Mouse (Mus musculus): Measurements from ENCODE around the gene Ecm2. TPM values are rescaled to one million over a fixed set of nuclear protein-coding genes. Genes with fewer than 3 reads are reported as not detected.

The Ecm2 gene
- total and polyA plus RNA-seq, 3 experiments: 0.04 to 0.14 TPM; not detected in 1

- Histone ChIP-seq H3K4me3 (replicated peaks in 1 of 3; ENCODE audit: low read depth in 2 of 3, low read length in 2 of 3, poor library complexity in 1 of 3) (no peak overlapping the region), H3K36me3 (replicated peaks in 1 of 2; ENCODE audit: control insufficient read depth in 1 of 2, insufficient read depth in 1 of 2, low read length in 1 of 2) (no peaks in the 10 kb centered on the region), H3K79me2 (replicated peaks; ENCODE audit: control insufficient read depth, extremely low read depth, insufficient read depth, poor library complexity, severe bottlenecking) (no peaks in the 10 kb centered on the region), H3K4me1 (ENCODE audit: control insufficient read depth in 1 of 2, insufficient read depth in 2 of 2) (no peaks in the 10 kb centered on the region), H3K9me3 (replicated peaks; ENCODE audit: low read length) (no peaks in the 10 kb centered on the region), H3K27ac (ENCODE audit: insufficient read depth, low read depth) (no peak overlapping the region), H3K4me2 (ENCODE audit: insufficient read depth, low read depth, poor library complexity, severe bottlenecking) (no peak overlapping the region), H3K27me3 (replicated peaks) (no peaks in the 10 kb centered on the region), H3K9ac (ENCODE audit: insufficient read depth, low read depth) (no peak overlapping the region)
- DNase-seq (ENCODE audit: extremely low read depth): peak; percentile 31
- dilution Hi-C loops (cut with MboI; ENCODE audit: extremely low pct_ligation_motif_present, extremely low pct_unique_long_range_greater_than_20kb, low sequenced_read_pairs) (no loop called here), in situ Hi-C loops (cut with MboI; ENCODE audit: low pct_ligation_motif_present, low pct_unique_long_range_greater_than_20kb, low sequenced_read_pairs) (no loop called here)
- TF ChIP-seq RAD21 (IDR thresholded peaks at IDR 0.05; ENCODE audit: low read depth, low read length) (peak; percentile 60), BHLHE40 (IDR thresholded peaks at IDR 0.05; ENCODE audit: low read depth, low read length) (no peak), ETS1 (conservative IDR thresholded peaks at IDR 0.05; ENCODE audit: low read depth, low read length) (no peak), ZMIZ1 (IDR thresholded peaks at IDR 0.05; ENCODE audit: low read depth, low read length) (no peak), CTCF (conservative IDR thresholded peaks at IDR 0.05 in 1 of 2, IDR thresholded peaks at IDR 0.05 in 1 of 2; ENCODE audit: low read depth in 2 of 2, low read length in 2 of 2) (peak in 1 of 2 experiments; percentile 72; a peak in 2 of 4 replicates), EP300 (IDR thresholded peaks at IDR 0.05; ENCODE audit: low read length) (no peak), KAT2A (IDR thresholded peaks at IDR 0.05; ENCODE audit: insufficient replicate concordance, low read length) (no peak), TBP (conservative IDR thresholded peaks at IDR 0.05; ENCODE audit: low read depth, low read length) (no peak), SMC3 (IDR thresholded peaks at IDR 0.05; ENCODE audit: low read depth, low read length) (peak; percentile 63), MAFK (IDR thresholded peaks at IDR 0.05; ENCODE audit: insufficient replicate concordance, low read length) (no peak), UBTF (IDR thresholded peaks at IDR 0.05; ENCODE audit: low read depth, low read length) (no peak), ZC3H11A (IDR thresholded peaks at IDR 0.05; ENCODE audit: low read depth, low read length) (no peak), POLR2AphosphoS2 (IDR thresholded peaks at IDR 0.05; ENCODE audit: low read depth, low read length) (no peak), TCF12 (IDR thresholded peaks at IDR 0.05; ENCODE audit: low read depth, low read length) (no peak), RCOR1 (conservative IDR thresholded peaks at IDR 0.05; ENCODE audit: low read depth, low read length) (no peak), MAX (IDR thresholded peaks at IDR 0.05; ENCODE audit: low read length) (no peak)
These were observed 54.6 kb downstream of the Ecm2 start for GRCm38 (mm10) chr13:49559185-49559584.

GRCm38 (mm10) chr13:49560886-49561285 lies 56.3 kb downstream of the Ecm2 start:
- TF ChIP-seq BHLHE40 (IDR thresholded peaks at IDR 0.05; ENCODE audit: low read depth, low read length): no peak
- TF ChIP-seq KAT2A (IDR thresholded peaks at IDR 0.05; ENCODE audit: insufficient replicate concordance, low read length): no peak
- no peak for TF ChIP-seq MYC (IDR thresholded peaks at IDR 0.05; ENCODE audit: low read depth, low read length)
- TF ChIP-seq MAZ (IDR thresholded peaks at IDR 0.05; ENCODE audit: low read depth, low read length): no peak
- no peak for TF ChIP-seq ZC3H11A (IDR thresholded peaks at IDR 0.05; ENCODE audit: low read depth, low read length)
- no peak for TF ChIP-seq IRF4 (IDR thresholded peaks at IDR 0.05; ENCODE audit: low read depth, low read length)
- TF ChIP-seq UBTF (IDR thresholded peaks at IDR 0.05; ENCODE audit: low read depth, low read length): no peak
- no peak for DNase-seq (ENCODE audit: extremely low read depth)
- H3K4me1 ChIP-seq (ENCODE audit: control insufficient read depth in 1 of 2, insufficient read depth in 2 of 2): no peaks in the 10 kb centered on the region
- no peak overlapping the region for H3K9ac ChIP-seq (ENCODE audit: insufficient read depth, low read depth)
- H3K36me3 ChIP-seq (replicated peaks in 1 of 2; ENCODE audit: control insufficient read depth in 1 of 2, insufficient read depth in 1 of 2, low read length in 1 of 2): no peaks in the 10 kb centered on the region
- in situ Hi-C loops (cut with MboI; ENCODE audit: low pct_ligation_motif_present, low pct_unique_long_range_greater_than_20kb, low sequenced_read_pairs) (loop anchor here (5.0 kb wide), 1 partner anchor 96 kb away; no protein-coding TSS in a partner anchor), dilution Hi-C loops (cut with MboI; ENCODE audit: extremely low pct_ligation_motif_present, extremely low pct_unique_long_range_greater_than_20kb, low sequenced_read_pairs) (no loop called here)
- H3K9me3 ChIP-seq (replicated peaks; ENCODE audit: low read length): no peaks in the 10 kb centered on the region
- H3K4me3 ChIP-seq (replicated peaks in 1 of 3; ENCODE audit: low read depth in 2 of 3, low read length in 2 of 3, poor library complexity in 1 of 3): no peak overlapping the region
- no peaks in the 10 kb centered on the region for H3K27me3 ChIP-seq (replicated peaks)
- H3K79me2 ChIP-seq (replicated peaks; ENCODE audit: control insufficient read depth, extremely low read depth, insufficient read depth, poor library complexity, severe bottlenecking): no peaks in the 10 kb centered on the region
- no peak overlapping the region for H3K4me2 ChIP-seq (ENCODE audit: insufficient read depth, low read depth, poor library complexity, severe bottlenecking)
- no peak overlapping the region for H3K27ac ChIP-seq (ENCODE audit: insufficient read depth, low read depth)

Measured in CH12.LX (cell line).